Comparison of ENCODE assay signal across 1 mouse cellular context in the genomic region with DNA sequence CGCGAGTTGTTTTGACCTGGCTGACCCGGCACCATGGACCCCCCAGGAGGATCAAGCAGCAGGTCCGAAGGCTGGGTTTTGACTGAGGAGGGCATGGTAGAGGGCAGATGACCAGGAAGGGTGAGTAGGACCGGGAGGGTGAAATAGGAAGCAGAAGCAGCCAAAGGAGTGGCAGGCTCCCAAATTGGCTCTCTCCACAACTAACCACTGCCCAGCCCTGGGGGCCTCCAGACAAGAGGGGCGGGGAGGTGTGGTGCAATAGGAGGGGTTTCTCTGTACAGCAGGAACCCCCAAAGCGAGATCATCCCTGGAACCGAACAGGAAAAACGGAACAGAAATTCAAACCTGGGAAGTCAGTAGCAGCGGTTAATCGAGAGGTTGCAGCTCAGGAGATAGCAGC.
TF ChIP-seq lines count a peak whose summit lies in the region.

No protein-coding gene starts in this region.

TF ChIP-seq in CH12.LX, 34 proteins besides CTCF, POLR2A, EP300 and RAD21 (continued from another document):
- TF ChIP-seq RCOR1 (conservative IDR thresholded peaks at IDR 0.05; ENCODE audit: low read depth, low read length) (no peak), NELFE (IDR thresholded peaks at IDR 0.05; ENCODE audit: low read depth, low read length) (no peak), IRF4 (IDR thresholded peaks at IDR 0.05; ENCODE audit: low read depth, low read length) (no peak), USF2 (conservative IDR thresholded peaks at IDR 0.05; ENCODE audit: low read depth, low read length) (no peak), MXI1 (IDR thresholded peaks at IDR 0.05; ENCODE audit: low read depth, low read length) (no peak), ETS1 (conservative IDR thresholded peaks at IDR 0.05; ENCODE audit: low read depth, low read length) (no peak), USF1 (IDR thresholded peaks at IDR 0.05; ENCODE audit: low read depth, low read length) (no peak), KAT2A (IDR thresholded peaks at IDR 0.05; ENCODE audit: insufficient replicate concordance, low read length) (no peak), MEF2A (IDR thresholded peaks at IDR 0.05; ENCODE audit: borderline replicate concordance, low read depth, low read length) (no peak), ZNF384 (IDR thresholded peaks at IDR 0.05; ENCODE audit: low read depth, low read length) (no peak), TCF12 (IDR thresholded peaks at IDR 0.05; ENCODE audit: low read depth, low read length) (no peak), CHD2 (IDR thresholded peaks at IDR 0.05; ENCODE audit: low read length) (no peak)
TF ChIP-seq in CH12.LX: peak in this region for 0.
